Mouse (Mus musculus) brain, embryonic 14.5 days (tissue): ENCODE results near the gene Pdgfd.

Experiments
- CTCF ChIP-seq: fragments of 200-500 bp; IDR thresholded peaks from 2 replicates; pipeline ENCODE4 v1.5.1; 2012; ENCODE audit warnings: inconsistent platforms, mild to moderate bottlenecking, moderate library complexity, borderline replicate concordance; ENCODE audit not compliant: insufficient read depth, insufficient read length; ENCODE audit errors: extremely low read depth
- POLR2A ChIP-seq: fragments of 200-500 bp; IDR thresholded peaks from 2 replicates; pipeline ENCODE4 v1.6.1; 2012; ENCODE audit warnings: mild to moderate bottlenecking, inconsistent platforms, borderline replicate concordance; ENCODE audit not compliant: poor library complexity, insufficient read depth, insufficient read length, severe bottlenecking; ENCODE audit errors: extremely low read depth

- TF ChIP-seq CTCF = no peak
- no peak for TF ChIP-seq POLR2A
Measured at GRCm38 (mm10) chr9:6289211-6289696, 120.9 kb downstream of the Pdgfd start.
